Mouse (Mus musculus) kidney, postnatal 36 days (tissue): ENCODE results near the gene Mrpl34.

Source experiments
- DNase-seq, 2 experiments: peaks; one replicate each; pipeline ENCODE4 v3.0.0; 2021 to 2022; ENCODE audit warnings: mixed read lengths in 2 of 2

Mrpl34 gene

DNA sequence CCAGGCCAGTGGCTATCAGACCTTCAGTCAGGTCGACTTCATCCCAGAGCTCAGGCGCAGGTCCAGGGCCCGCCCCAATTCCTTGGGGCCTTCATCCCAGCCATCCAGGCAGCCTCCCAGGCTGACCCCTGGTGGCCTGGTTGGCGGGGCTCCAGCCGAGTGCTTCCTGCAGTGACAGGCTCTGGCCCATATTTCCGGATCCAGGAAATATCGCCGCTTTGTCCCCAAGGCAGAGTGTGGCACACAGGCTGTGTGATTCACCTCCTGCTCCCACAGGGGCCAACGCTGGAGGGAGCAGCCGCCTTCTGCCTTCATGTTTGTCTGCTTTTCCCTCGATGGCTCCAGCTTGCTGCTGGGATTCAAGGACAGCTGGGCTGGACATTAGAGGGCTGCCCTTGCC is 31.7 kb downstream of the Mrpl34 start:
- peak; percentile 95 to 97 for DNase-seq

DNA sequence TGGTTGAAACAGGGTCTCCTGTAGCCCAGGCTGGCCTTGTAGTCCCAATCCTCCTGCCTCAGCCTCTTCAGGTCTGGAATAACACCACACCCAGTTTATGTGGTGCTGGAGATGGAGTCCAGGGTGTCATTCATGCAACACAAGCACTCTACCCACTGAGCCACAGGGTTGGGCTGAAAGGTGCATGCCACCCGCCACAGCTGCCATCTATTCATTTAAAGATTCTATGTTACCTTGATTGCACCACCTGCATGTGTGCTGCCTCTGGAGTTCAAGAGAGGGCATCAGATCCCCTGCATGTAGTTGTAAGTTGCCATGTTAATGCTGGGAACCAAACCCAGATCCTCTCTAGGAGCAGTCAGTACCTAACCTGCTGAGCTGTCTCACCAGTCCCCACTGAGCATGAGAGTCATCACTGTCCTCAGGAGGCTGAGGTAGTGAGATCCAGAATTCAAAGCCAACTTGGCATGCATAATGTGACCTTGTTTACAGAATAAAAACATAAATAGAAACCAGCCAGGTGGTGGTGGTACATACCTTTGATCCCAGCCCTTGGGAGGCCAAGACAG is 32.4 kb downstream of the Mrpl34 start:
- DNase-seq = no peak

DNA sequence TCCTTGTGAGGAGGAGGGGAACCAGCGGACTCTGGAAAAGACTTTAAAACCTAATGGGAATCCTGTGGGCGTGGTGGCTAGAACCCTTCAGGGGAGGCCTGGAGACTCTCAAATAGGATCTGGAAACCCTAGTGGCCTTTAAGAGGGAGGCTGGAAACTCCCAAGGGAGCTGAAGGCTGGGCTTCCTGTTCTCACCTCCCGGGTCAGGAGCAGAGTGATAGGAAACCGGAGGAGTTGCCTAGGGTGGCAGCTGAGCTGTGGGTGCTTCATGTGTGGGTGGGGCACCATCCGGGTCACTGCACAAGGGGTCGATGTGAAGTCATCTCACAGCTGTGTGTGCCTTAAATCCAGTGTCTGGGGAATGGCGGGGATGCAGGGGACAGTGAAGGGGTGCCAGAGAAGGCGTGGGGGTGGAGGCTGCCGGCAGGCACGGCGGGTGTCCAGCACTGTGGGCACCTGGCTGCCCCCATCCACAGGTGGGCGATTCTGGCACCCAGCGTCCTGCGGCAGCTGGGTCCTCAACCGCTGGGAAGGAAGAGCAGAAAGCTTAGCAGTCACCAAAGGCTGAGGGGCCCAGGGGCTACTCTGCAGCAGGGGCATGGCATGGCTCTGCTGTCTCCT is 33.2 kb downstream of the Mrpl34 start:
- peak; percentile 73 to 85 for DNase-seq

DNA sequence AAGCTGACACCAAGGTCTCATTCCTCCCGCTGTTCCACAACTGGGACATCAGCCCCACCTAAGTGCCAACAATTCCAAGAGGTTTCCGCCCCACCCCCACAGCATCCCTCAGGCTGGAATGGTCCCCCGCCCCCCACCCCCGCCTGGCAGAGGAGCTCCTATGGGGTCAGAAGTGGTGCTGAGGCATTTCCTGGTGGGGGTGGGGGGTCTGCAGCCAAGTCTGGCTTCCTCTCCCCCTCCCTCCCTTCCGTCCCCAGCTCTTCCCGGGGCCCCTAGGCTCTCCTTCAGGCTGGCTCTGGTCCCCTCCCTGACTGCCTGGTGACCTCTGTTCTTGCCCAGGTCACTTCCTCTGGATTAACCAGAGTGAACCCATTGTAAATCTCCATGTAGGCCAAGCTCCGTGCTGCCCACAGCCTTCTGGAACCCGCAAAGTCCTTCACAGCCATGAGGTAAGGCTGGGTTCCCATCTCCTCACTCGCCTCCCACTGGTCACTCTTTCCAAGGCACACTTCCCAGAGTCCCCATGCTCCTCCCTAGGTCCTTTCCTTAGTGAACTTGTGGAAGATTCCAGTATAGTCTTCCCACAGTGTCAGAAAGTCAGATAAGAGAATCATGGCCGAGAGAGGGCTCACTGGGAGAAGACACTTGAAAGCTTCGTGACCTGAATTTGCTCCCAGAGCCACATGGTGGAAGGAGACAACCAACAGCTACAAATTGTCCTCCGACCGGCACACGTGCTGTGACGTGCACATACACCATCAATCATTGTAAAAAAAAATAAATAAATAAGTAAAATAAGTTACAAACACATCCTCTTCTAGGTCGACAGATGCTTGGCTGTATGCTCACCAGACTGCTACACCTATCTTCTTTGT is 34.3 kb downstream of the Mrpl34 start:
- DNase-seq = peak; percentile 77 to 82

DNA sequence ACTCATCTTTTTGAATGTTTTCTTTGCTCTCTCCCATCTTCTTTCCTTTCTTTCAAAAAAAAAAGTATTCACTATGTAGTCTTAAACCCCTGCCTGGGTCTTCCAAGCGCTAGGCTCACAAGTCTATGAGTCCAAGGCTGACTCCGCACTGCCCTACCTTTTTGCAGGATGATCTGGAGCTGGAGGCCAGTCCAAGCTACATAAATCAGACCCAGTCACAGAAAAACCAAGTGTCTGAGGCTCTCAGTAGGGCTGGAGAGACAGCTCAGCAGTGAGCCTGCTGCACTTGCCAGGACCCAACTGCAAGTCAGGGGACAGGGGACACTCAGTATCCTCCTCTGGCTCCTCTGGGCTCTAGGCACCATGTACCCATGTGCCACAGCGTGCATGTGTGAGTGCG is 39.6 kb downstream of the Mrpl34 start:
- no peak for DNase-seq

DNA sequence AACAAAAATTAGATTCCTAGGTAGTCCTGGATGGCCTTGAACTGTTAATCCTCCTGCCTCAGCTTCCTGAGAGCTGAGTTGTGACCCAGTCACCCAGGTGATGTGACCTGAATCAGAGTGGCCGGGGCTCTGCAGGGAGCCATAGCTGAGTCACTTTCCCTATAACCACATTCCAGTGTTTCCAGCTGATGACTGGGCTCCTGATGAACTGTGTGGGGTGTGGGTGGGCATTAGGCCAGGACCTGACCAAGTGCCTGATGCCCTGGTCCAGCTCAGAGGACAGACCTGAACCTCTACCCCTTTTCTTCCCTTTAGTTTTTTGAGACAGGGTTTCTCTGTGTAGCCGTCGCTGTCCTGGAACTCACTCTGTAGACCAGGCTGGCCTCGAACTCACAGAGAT is 40.6 kb downstream of the Mrpl34 start:
- no peak for DNase-seq

DNA sequence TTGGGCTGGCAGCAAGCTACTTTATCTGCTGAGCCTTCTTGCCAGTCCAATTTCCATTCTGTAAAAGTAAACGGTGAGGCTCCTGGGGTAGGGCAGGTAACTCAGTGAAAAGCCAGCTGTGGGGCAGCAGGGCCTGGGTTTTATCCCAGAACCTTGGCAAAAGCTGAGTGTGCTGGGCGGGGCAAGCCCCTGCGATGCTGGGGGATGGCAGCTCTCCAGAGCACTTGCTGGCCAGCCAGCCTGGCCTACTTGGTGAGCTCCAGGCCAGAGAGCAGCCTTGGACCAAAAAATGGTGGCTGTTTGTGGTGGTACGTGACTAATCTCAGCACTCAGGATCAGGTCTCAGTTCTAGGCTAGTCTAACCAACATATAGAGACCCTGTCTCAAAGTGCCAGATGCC is 41.2 kb downstream of the Mrpl34 start:
- peak in 1 of 2 experiments; percentile 45 for DNase-seq

DNA sequence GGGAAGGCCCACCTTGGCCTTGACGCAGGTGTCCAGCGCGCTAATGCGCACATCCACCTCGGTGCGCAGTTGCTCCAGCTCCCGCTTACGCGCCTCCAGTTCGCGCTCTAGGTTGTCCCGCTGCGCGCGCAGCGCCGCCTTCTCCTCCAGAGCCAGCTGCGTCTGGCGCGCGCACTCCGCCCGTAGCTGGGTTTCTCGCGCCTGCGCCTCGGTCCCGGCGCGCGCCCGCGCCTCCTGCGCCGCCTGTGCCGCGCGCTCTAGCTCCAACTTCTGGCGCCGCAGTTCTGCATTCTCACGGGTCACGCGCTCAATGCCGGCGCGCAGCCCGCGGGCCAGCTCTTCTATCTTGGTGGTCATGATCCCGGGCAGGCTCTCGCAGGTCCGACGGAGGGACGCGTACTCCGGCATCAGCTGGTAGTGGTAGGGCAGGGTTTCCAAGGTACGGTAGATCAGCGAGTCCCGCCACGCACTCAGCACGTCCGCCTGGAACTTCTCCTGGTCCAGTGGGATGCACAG is 42.9 kb downstream of the Mrpl34 start:
- peak; percentile 70 to 85 for DNase-seq

DNA sequence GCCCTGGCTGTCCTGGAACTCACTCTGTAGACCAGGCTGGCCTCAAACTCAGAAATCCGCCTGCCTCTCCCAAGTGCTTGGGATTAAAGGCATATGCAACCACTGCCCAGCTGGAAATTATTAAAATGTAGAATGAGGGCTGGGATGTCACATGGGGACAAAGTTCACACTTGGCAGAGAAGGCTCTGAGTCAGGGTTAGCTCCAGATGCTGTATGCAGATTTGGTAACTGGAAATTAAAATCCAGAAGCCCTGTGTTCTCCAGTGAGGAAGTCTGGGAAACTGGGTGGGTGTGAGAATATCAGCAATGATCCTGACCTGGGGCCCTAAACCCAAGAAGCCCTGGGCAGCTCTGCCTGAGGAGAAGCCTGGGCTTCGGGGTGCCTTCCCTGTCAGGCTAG is 44.6 kb downstream of the Mrpl34 start:
- DNase-seq = no peak

DNA sequence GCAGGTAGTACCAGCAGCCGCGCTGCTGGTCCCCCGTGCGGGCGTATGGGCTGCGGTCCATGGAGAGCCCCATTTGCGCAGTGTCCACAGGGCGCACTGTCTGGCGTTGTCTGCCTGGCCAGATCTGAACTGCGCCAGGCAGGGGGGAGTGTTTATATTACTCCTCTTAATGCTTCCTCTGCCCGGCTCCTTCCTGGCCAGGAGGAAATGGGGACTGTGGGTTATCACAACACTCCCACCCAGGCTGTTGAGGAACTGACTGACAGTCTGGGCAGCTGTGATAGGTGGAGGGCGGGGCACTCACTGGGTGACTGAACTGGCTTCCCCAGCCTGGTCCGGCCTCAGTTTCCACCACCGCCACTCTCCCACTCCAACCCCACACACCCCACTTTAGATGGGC is 46.9 kb downstream of the Mrpl34 start, which contains the start of gene Plvap:
Gene Plvap, minus strand, starts transcription at position 109 of the 400 bp plus-strand sequence.
- DNase-seq = peak; percentile 75 to 79

DNA sequence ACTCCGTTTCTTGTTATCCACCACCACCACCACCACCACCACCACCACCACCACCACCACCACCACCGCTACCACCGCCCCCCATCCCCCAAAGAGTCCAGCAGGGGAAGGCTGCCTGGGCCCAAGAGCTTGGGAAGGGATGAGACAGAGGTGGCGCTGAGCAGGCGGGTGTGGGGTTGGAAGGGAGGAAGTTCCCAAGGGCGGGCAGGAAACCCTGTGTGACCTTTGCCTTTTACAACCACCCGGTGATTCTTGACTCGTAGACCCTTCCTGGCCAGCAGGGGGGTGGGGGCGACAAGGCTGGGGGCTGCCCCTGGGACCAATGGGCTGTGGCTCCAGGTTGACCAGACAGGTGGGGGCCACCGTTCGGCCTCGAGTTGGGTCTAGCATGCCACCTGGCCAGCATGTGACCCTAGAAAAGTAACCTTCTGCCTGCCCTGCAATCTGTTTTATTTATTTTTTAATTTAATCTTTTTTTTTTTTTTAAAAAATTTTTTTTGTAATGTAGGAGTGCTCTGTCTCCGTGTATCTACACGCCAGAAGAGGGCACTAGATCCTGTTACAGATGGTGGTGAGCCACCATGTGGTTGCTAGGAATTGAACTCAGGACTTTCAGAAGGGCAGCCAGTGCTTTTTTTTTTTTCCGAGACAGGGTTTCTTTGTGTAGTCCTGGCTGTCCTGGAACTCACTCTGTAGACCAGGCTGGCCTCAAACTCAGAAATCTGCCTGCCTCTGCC is 48.4 kb downstream of the Mrpl34 start:
- peak; percentile 67 to 68 for DNase-seq

DNA sequence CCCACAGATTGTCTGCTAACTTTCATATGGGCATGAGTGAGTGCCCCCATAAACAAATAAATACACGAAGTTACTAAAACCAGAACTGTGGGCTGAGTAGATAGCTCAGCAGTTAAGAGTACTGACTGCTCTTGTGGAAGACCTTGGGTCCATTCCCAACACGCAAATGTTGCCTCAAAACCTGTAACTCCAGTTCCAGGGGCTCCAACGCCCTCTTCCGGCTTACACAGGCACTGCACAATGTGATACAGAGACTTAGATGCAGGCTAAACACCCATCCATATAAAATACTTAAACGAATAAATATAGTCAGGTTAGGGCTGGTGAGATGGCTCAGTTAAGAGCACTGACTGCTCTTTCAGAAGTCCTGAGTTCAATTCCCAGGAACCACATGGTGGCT is 50.3 kb downstream of the Mrpl34 start:
- DNase-seq = no peak
